Mouse (Mus musculus): ENCODE measurements at regions not wholly inside any gene's neighbourhood (a gene's known extent, or its start where the extent isn't known, plus 50 kb on each side); places are given as distances from the start of the nearest gene placed in this dataset.

DNA sequence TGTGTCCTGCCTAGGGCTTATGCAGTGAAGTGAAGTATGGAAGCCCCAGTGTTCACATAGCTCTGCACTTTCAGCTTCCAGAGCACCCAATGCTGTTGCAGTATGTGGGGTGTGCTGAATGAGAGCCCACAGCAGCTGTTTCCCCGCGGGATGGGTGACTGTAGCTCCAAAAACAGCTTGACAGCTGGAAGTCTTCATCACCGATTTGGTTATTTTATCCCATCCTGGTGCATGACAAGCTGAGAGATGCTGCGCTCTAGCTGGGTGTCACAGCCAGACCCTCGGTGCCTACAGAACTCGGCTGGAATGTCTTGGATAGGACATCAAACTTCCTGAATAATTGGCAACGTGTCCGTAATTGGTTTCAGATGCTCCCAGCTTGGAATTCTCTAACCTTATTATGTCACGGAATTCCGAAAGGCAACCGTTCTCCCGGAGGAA is 134.1 kb downstream of the Ackr3 start:
- TF ChIP-seq CTCF (IDR thresholded peaks at IDR 0.05; ENCODE audit: extremely low read depth, insufficient read length, insufficient replicate concordance, low read depth, low read length) (no peak), POLR2A (IDR thresholded peaks at IDR 0.05; ENCODE audit: low read depth, low read length) (no peak)

All from small intestine, adult 2 months (tissue).